Mouse (Mus musculus) forebrain, embryonic 10.5 days (tissue): Measurements from ENCODE around the gene Rnase2b. TPM values are rescaled to one million over a fixed set of nuclear protein-coding genes. Genes with fewer than 3 reads are reported as not detected.

Source experiments
- polyA plus RNA-seq: library from polyadenylated mRNA; unstranded; fragments of >200 nt; fragmentation: Nextera tagmentation; extraction: Ambion mirVana; gene quantifications from 2 replicates; pipeline ENCODE4 v1.2.1, GENCODE M21; 2016

Gene Rnase2b
- polyA plus RNA-seq, 1 experiment from 2014 or later, result not detected

Other genes starting within 250 kb of the Rnase2b start
- 190 and 197 TPM in 2 replicates for gene Osgep, start 237.4 kb upstream of the Rnase2b start, polyA plus RNA-seq
- 503 and 517 TPM in 2 replicates for gene Apex1, start 237.3 kb upstream of the Rnase2b start, polyA plus RNA-seq
- 44.8 and 45.3 TPM in 2 replicates for gene Pip4p1, start 231.4 kb upstream of the Rnase2b start, polyA plus RNA-seq
- gene Pnp, start 231.2 kb upstream of the Rnase2b start, polyA plus RNA-seq, result 82.4 and 83.6 TPM in 2 replicates
- not detected in 2 replicates for gene Gm49342, start 217.7 kb upstream of the Rnase2b start, polyA plus RNA-seq
- gene Pnp2, start 206.3 kb upstream of the Rnase2b start, polyA plus RNA-seq, result 0.73 and 1.3 TPM in 2 replicates
- gene Rnase10, start 154.5 kb upstream of the Rnase2b start, polyA plus RNA-seq, result not detected in 2 replicates
- not detected in 2 replicates for gene Rnase9, start 120.4 kb upstream of the Rnase2b start, polyA plus RNA-seq
- not detected in 2 replicates for gene Rnase11, start 112.1 kb upstream of the Rnase2b start, polyA plus RNA-seq
- gene Rnase12, start 104.6 kb upstream of the Rnase2b start, polyA plus RNA-seq, result not detected in 2 replicates
- not detected in 2 replicates for gene Olfr750, start 87.8 kb upstream of the Rnase2b start, polyA plus RNA-seq
- gene Rnase4, start 71.2 kb upstream of the Rnase2b start, polyA plus RNA-seq, result 6.6 and 6.8 TPM in 2 replicates
- 1.7 and 1.9 TPM in 2 replicates for gene Ang, start 71.1 kb upstream of the Rnase2b start, polyA plus RNA-seq
- gene Eddm3b, start 47.8 kb upstream of the Rnase2b start, polyA plus RNA-seq, result 0.28 TPM in 1 of 2 replicates, not detected in the other
- gene Rnase6, start 38.4 kb upstream of the Rnase2b start, polyA plus RNA-seq, result 0.26 and 0.30 TPM in 2 replicates
- not detected in 2 replicates for gene Rnase1, start 15.5 kb upstream of the Rnase2b start, polyA plus RNA-seq
- gene Ang2, start 36.9 kb downstream of the Rnase2b start, polyA plus RNA-seq, result not detected in 2 replicates
- gene Ear14, start 41.1 kb downstream of the Rnase2b start, polyA plus RNA-seq, result not detected in 2 replicates
- not detected in 2 replicates for gene Rnase2a, start 93.9 kb downstream of the Rnase2b start, polyA plus RNA-seq
- not detected in 2 replicates for gene Gm7247, start 199.5 kb downstream of the Rnase2b start, polyA plus RNA-seq
- gene Vmn2r88, start 248.6 kb downstream of the Rnase2b start, polyA plus RNA-seq, result not detected in 2 replicates